Mouse (Mus musculus): ENCODE results near the gene Agtr1b. TPM values are rescaled to one million over a fixed set of nuclear protein-coding genes. Genes with fewer than 3 reads are reported as not detected.

The Agtr1b gene
- polyA plus RNA-seq (2012; ENCODE audit: insufficient read depth, insufficient read length, low replicate concordance, missing spikeins), result not detected in 2 replicates

DNA sequence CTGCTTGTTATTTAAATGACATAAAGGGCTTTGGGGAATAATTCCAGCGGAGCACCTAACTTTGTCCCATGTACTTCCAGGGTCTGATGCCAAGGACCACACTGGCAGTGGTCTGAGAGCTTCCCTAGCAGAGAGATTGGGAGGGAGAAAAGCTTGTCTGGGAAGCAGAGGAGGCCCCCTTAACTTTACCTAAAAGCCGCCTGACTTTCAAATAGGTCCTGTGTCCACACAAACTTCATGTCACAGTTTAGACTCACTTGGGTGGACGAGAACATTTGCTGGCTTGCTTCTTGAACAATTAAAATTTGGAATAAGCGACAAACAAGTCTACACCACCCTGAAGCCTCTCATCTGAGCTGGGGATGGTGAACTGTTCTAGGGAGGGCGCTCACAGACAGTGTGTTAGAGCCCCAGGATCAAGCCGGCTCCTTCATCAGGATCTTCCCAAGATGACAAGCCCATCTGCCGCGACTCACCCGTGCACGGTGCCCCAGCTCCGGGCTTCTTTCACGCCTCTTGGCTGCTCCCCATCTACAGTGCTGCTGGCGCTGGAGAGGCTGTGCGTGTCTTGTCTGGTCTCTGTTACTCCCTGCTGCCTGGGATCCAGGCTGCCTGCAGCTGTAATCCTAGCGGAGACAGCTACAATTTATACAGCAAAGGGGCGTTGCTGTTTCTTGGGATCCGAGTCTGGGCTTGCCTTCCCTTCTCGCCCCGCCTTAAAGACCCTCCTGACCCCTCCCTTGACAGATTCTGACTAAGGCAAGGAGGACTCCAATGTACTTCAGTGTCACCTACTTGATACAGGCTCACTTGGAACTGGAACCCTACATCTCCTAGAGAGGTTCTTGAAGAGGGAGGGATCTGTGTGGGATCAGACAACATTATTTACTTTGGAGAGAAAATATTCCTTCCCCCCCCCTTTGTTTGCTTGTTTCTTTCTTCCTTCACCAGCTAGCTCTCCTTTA lies at the start of gene Agtr1b:
Gene Agtr1b, minus strand, starts transcription at position 620 of the 965 bp plus-strand sequence.
- peak within 1 kb of the TSS; percentile 22 for H3K4me3 ChIP-seq (ENCODE audit: insufficient read depth, low read depth, low read length)
- WGBS, result 11% methylated on average over 19 of the region's 19 CpGs
- TF ChIP-seq POLR2A (IDR thresholded peaks at IDR 0.05; ENCODE audit: insufficient read depth, low read depth, low read length), result no peak

DNA sequence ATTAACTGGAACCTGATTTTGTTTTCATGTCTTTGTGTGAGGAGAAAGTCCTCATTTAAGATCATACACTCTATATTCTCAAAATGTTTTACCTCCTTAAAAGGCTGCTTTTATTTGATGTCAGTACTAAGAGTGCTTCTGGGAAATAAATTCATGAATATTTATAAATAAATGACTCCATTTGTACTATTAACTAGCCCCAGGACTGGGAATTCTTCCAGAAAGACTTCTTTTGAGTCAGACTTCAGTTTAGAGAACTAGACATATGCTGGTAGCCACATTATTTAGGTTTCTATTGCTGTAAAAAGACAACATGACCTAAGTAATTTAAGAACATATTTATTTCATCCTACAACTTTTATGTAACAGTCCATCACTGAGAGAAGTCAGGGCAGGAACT lies 13.4 kb downstream of the Agtr1b start:
- H3K4me1 ChIP-seq (ENCODE audit: control insufficient read depth, insufficient read depth, low read length), result no peaks in the 10 kb centered on the region
- H3K4me3 ChIP-seq (ENCODE audit: insufficient read depth, low read depth, low read length), result no peak overlapping the region
- no peak for TF ChIP-seq POLR2A (IDR thresholded peaks at IDR 0.05; ENCODE audit: insufficient read depth, low read depth, low read length)
- TF ChIP-seq CTCF (IDR thresholded peaks at IDR 0.05; ENCODE audit: insufficient read depth, low read depth, low read length), result no peak
- H3K27ac ChIP-seq (ENCODE audit: insufficient read depth, low read depth, low read length), result no peak overlapping the region

More for the DNA sequence above, at the start of gene Agtr1b:
- Histone ChIP-seq H3K4me1 (ENCODE audit: control insufficient read depth, insufficient read depth, low read length) (peaks cover 4% of the 10 kb centered on the region; the same call in 1 of the 2 replicates), H3K27ac (ENCODE audit: insufficient read depth, low read depth, low read length) (no peak within 1 kb of the TSS)

DNA sequence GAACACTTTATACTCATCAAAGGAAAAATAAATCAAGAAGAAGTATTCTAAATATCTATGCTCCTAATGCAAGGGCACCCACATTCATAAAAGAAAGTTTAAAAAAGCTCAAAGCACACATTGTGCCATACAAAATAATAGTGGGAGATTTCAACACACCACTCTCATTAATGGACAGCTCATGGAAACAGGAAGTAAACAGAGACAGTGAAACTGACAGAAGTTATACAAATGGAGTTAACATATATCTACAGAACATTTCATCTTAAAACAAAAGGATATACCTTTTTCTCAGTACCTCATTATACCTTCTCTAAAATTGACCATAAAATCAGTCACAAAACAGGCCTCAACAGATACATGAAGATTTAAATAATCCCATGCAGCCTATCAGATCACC lies 18.8 kb downstream of the Agtr1b start:
- no peak overlapping the region for H3K27ac ChIP-seq (ENCODE audit: insufficient read depth, low read depth, low read length)
- no peak overlapping the region for H3K4me3 ChIP-seq (ENCODE audit: insufficient read depth, low read depth, low read length)
- TF ChIP-seq POLR2A (IDR thresholded peaks at IDR 0.05; ENCODE audit: insufficient read depth, low read depth, low read length), result no peak
- TF ChIP-seq CTCF (IDR thresholded peaks at IDR 0.05; ENCODE audit: insufficient read depth, low read depth, low read length), result no peak
- H3K4me1 ChIP-seq (ENCODE audit: control insufficient read depth, insufficient read depth, low read length), result no peaks in the 10 kb centered on the region

DNA sequence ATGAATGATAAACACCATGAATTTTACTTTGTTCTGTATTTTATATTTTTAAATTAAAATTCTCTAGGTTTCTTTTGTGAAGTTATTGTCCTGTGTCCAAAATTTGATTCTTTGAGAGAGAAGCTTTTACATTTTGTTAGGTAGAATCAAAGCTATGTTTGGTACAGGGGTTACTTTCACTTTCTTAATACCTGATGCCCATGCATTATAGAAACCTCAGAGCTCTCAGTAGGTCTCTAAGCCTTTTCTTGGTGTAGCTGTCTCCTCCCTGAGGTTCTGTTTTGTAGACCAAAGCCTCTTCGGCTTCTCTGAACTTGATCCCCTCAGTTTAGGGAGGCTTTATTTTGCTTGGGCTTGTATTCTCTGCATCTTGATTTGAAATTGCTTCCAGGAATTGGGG lies 26.6 kb downstream of the Agtr1b start:
- TF ChIP-seq POLR2A (IDR thresholded peaks at IDR 0.05; ENCODE audit: insufficient read depth, low read depth, low read length) (no peak), CTCF (IDR thresholded peaks at IDR 0.05; ENCODE audit: insufficient read depth, low read depth, low read length) (no peak)
- Histone ChIP-seq H3K27ac (ENCODE audit: insufficient read depth, low read depth, low read length) (no peak overlapping the region), H3K4me1 (ENCODE audit: control insufficient read depth, insufficient read depth, low read length) (no peaks in the 10 kb centered on the region), H3K4me3 (ENCODE audit: insufficient read depth, low read depth, low read length) (no peak overlapping the region)
- WGBS, result 100% methylated on average over 1 of the region's 1 CpGs

DNA sequence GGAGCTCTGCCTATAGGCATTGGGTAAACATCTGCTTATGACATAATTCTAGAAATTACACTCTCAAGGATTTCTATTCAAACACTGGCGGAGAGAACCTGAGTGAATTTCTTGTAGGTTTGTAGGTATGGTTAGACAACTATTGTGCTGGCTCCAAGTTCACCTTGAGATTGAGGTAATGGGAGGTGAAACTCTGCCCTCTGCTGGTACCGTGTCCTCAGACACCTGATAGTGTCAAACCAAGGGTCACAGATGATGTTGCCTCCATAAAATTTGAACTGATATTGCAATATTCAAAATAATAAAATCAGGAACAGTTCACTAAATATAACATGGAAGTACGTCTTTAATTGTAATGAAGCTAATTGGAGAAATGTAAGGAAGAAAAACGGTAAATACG lies 32.3 kb downstream of the Agtr1b start:
- no peaks in the 10 kb centered on the region for H3K4me1 ChIP-seq (ENCODE audit: control insufficient read depth, insufficient read depth, low read length)
- H3K4me3 ChIP-seq (ENCODE audit: insufficient read depth, low read depth, low read length), result no peak overlapping the region
- TF ChIP-seq POLR2A (IDR thresholded peaks at IDR 0.05; ENCODE audit: insufficient read depth, low read depth, low read length), result no peak
- no peak for TF ChIP-seq CTCF (IDR thresholded peaks at IDR 0.05; ENCODE audit: insufficient read depth, low read depth, low read length)
- 72% methylated on average over 5 of the region's 5 CpGs for WGBS
- H3K27ac ChIP-seq (ENCODE audit: insufficient read depth, low read depth, low read length), result no peak overlapping the region

DNA sequence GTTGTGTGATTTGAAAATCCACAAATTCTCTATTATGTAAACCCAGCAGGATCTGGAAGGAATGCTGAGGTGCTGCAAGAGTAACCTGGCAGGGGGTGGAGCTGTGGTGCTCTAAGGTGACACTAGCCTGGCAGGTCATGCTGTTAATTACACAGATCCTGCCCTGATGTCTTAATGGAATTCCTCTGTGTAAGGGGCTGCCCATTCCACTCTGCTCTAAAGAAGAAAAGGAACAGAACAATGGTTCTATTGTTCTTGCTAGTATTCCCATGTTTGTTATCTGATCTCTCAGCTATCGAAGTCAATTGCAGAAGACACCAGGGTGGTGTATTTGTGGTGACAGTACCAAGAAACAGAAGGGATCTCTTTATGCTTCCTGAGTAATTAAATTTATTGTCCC lies 49.7 kb downstream of the Agtr1b start:
- TF ChIP-seq POLR2A (IDR thresholded peaks at IDR 0.05; ENCODE audit: insufficient read depth, low read depth, low read length) (no peak), CTCF (IDR thresholded peaks at IDR 0.05; ENCODE audit: insufficient read depth, low read depth, low read length) (no peak)
- H3K4me1 ChIP-seq (ENCODE audit: control insufficient read depth, insufficient read depth, low read length), result no peaks in the 10 kb centered on the region
- no peak overlapping the region for H3K4me3 ChIP-seq (ENCODE audit: insufficient read depth, low read depth, low read length)
- WGBS, result 17% methylated on average over 1 of the region's 1 CpGs
- no peak overlapping the region for H3K27ac ChIP-seq (ENCODE audit: insufficient read depth, low read depth, low read length)

DNA sequence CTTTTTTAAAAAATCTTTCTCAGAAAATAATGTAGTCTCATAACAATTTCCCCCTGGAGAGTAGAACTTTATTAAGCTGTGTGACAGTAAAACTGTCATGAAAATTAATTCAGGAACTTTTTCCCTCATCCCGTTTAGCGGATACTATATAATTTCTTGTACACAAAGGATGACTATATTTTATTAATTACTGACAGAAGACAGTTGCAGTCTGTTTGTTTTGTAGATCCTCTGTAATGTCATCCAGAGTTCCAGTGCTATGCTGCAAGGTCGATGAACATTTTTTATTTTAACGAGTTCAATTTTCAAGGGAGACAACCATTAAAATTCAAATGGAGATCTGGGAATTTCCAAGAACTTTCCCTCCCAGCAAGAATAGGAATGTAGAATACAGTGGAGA lies 57.8 kb downstream of the Agtr1b start:
- WGBS, result 88% methylated on average over 4 of the region's 4 CpGs
- no peak overlapping the region for H3K27ac ChIP-seq (ENCODE audit: insufficient read depth, low read depth, low read length)
- no peaks in the 10 kb centered on the region for H3K4me1 ChIP-seq (ENCODE audit: control insufficient read depth, insufficient read depth, low read length)
- TF ChIP-seq POLR2A (IDR thresholded peaks at IDR 0.05; ENCODE audit: insufficient read depth, low read depth, low read length) (no peak), CTCF (IDR thresholded peaks at IDR 0.05; ENCODE audit: insufficient read depth, low read depth, low read length) (no peak)
- no peak overlapping the region for H3K4me3 ChIP-seq (ENCODE audit: insufficient read depth, low read depth, low read length)

DNA sequence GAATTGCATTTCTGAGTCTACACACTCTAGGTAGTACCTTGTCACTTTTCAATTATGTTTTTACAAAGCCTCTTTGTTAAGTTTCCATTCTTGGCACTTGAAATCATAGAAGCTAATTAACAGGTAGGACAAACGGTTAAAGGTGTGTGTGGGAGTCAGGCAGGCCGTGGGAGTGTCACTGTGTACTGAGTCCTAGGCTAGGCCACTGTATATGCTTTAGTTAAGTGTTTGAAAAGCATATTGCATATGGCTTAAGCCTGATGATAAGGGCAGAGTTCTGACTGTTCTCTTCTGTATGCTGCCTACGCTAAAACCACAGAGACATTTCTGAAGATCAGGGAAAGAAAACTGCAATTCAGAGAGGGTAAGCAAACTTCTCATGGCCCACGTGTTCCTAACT lies 59.7 kb downstream of the Agtr1b start:
- no peak overlapping the region for H3K27ac ChIP-seq (ENCODE audit: insufficient read depth, low read depth, low read length)
- TF ChIP-seq POLR2A (IDR thresholded peaks at IDR 0.05; ENCODE audit: insufficient read depth, low read depth, low read length), result no peak
- no peak for TF ChIP-seq CTCF (IDR thresholded peaks at IDR 0.05; ENCODE audit: insufficient read depth, low read depth, low read length)
- H3K4me1 ChIP-seq (ENCODE audit: control insufficient read depth, insufficient read depth, low read length), result no peaks in the 10 kb centered on the region
- WGBS, result 82% methylated on average over 4 of the region's 4 CpGs
- no peak overlapping the region for H3K4me3 ChIP-seq (ENCODE audit: insufficient read depth, low read depth, low read length)

DNA sequence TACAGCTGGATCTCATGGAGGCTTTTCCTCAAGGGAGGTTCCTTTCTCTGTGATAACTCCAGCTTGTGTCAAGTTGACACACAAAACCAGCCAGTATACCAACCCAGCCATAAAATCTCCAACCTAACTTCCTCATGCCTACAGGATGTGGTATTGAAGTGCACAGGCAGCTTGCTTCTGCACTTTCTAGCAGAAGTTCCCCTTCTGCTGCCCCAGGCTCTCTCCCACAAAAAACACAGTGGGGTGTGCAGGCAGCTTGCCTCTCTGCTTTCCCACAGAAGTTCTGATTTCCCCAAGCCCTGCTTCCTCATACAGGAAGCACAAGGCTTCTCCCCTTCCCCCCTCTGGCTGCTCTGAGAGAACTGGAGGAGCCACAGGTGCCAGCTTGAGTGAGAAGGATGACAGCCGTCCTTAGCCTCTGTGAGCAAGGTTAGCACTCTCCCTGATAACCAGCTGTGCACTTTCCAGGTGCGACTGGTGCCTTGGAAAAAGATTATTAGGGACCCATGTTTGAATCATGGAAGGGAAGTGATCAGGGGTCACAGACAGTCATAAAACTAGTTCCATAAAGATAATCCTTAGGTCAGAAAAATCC lies 62.1 kb downstream of the Agtr1b start:
- TF ChIP-seq CTCF (IDR thresholded peaks at IDR 0.05; ENCODE audit: insufficient read depth, low read depth, low read length) (no peak), POLR2A (IDR thresholded peaks at IDR 0.05; ENCODE audit: insufficient read depth, low read depth, low read length) (no peak)
- no peak overlapping the region for H3K4me3 ChIP-seq (ENCODE audit: insufficient read depth, low read depth, low read length)
- H3K4me1 ChIP-seq (ENCODE audit: control insufficient read depth, insufficient read depth, low read length), result no peaks in the 10 kb centered on the region
- WGBS, result 72% methylated on average over 2 of the region's 2 CpGs
- no peak overlapping the region for H3K27ac ChIP-seq (ENCODE audit: insufficient read depth, low read depth, low read length)

Measured in olfactory bulb, adult 2 months (tissue).